Mouse (Mus musculus): ENCODE data around the gene Rab11fip5.

Gene Rab11fip5

GRCm38 (mm10) chr6:85314064-85314798, 60.2 kb downstream of the Rab11fip5 start:
- DNase-seq (ENCODE audit: low read depth, low spot score), result no peak

- DNase-seq (ENCODE audit: low read depth, low spot score), result no peak
These were observed 66.5 kb downstream of the Rab11fip5 start for GRCm38 (mm10) chr6:85307894-85308293.

- no peak for DNase-seq (ENCODE audit: low read depth, low spot score)
These were observed 68.1 kb downstream of the Rab11fip5 start for GRCm38 (mm10) chr6:85306375-85306774.

GRCm38 (mm10) chr6:85305826-85306225, 68.6 kb downstream of the Rab11fip5 start:
- DNase-seq (ENCODE audit: low read depth, low spot score), result no peak

- no peak for DNase-seq (ENCODE audit: low read depth, low spot score)
These were observed 69.5 kb downstream of the Rab11fip5 start for GRCm38 (mm10) chr6:85304966-85305365.

GRCm38 (mm10) chr6:85302326-85303055, 71.9 kb downstream of the Rab11fip5 start:
- no peak for DNase-seq (ENCODE audit: low read depth, low spot score)

GRCm38 (mm10) chr6:85295384-85296167, 78.9 kb downstream of the Rab11fip5 start:
- no peak for DNase-seq (ENCODE audit: low read depth, low spot score)

GRCm38 (mm10) chr6:85294004-85294379, 80.4 kb downstream of the Rab11fip5 start:
- no peak for DNase-seq (ENCODE audit: low read depth, low spot score)

- no peak for DNase-seq (ENCODE audit: low read depth, low spot score)
These were observed 81.0 kb downstream of the Rab11fip5 start for GRCm38 (mm10) chr6:85293255-85294003.

GRCm38 (mm10) chr6:85290869-85291824, 83.3 kb downstream of the Rab11fip5 start:
- no peak for DNase-seq (ENCODE audit: low read depth, low spot score)

GRCm38 (mm10) chr6:85288193-85288857, 86.1 kb downstream of the Rab11fip5 start:
- DNase-seq (ENCODE audit: low read depth, low spot score), result no peak

- no peak for DNase-seq (ENCODE audit: low read depth, low spot score)
These were observed 88.0 kb downstream of the Rab11fip5 start for GRCm38 (mm10) chr6:85286283-85287047.

All from embryo, embryonic 11.5 days (tissue).